Mouse (Mus musculus) liver, postnatal 0 days (tissue): ENCODE measurements around the gene Timmdc1.

Experiments
- CTCF ChIP-seq: sonication (generic); IDR thresholded peaks from 2 replicates; pipeline ENCODE4 v1.5.1; 2016; ENCODE audit warnings: antibody characterized with exemption, low read depth
- EP300 ChIP-seq: IDR thresholded peaks from 2 replicates; pipeline ENCODE4 v1.6.1; 2016; ENCODE audit warnings: antibody characterized with exemption, low read depth, mild to moderate bottlenecking

DNA sequence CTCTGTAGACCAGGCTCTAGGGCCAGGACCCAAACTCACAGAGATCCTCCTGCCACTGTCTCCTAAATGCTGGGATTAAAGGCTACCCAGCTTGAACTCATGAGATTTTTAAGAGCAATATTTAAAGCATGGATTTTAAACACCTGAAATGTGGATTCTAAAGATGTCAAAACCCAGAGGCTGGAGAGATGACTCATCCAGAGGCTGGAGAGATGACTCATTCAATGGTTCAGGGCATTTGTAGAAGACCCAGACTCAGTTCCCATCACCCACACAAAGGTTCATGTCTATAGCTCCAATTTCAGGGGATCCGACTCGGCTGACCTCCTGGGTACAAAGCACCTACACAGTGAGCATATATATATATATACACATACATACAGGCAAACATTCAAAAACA is 3.3 kb downstream of the Timmdc1 start:
- no peak for TF ChIP-seq CTCF
- no peak for TF ChIP-seq EP300
